Mouse (Mus musculus): ENCODE results near the gene Rps19. TPM values are rescaled to one million over a fixed set of nuclear protein-coding genes. Genes with fewer than 3 reads are reported as not detected.

Rps19 gene
- total RNA-seq, 2 experiments from 2014 or later = 752 to 777 TPM

DNA sequence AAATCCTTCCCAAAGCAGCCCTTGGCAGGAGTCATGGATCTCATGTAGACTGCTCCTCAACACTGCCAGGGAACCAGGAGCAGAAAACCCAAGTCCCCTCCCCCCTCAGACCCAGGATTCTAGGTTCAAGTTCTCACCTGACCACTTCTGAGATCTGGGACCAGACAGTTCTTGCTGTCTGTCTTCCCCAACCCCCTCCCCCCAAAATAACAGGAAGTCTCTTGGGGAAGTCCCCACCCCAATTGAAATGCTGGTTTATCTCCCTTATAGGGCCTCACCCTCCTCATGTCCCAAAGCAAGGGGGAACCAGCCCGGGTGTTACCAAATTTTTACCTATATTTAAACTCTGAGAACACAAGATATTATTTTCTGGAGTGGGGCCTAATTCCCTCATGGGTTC lies 17.7 kb downstream of the Rps19 start:
- intact Hi-C loops (cut with DNase I) = loop anchor here (5.0 kb wide), 2 partner anchors 70 to 175 kb away; partner anchors contain the start of gene Rabac1
- DNase-seq = peak; percentile 21 to 25

DNA sequence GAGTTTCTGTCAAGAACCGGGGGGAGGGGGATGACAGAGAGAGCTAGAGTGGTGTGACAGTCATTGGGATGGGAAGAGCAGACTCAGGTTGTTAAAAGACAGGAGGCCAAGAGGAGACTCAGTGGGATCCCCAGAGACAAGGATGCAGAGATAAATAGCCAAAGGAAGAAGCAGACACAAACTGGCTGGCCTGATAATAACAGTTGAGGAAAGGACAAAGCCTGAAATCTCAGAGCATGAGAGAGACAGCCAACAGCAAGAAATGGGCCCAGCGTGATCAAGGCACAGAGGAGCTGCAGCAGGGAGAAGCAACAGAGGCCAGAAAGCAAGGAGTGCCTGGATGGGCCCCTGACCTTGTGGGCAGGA lies 18.1 kb downstream of the Rps19 start:
- intact Hi-C loops (cut with DNase I) = loop anchor here (5.0 kb wide), 2 partner anchors 70 to 175 kb away; partner anchors contain the start of gene Rabac1

DNA sequence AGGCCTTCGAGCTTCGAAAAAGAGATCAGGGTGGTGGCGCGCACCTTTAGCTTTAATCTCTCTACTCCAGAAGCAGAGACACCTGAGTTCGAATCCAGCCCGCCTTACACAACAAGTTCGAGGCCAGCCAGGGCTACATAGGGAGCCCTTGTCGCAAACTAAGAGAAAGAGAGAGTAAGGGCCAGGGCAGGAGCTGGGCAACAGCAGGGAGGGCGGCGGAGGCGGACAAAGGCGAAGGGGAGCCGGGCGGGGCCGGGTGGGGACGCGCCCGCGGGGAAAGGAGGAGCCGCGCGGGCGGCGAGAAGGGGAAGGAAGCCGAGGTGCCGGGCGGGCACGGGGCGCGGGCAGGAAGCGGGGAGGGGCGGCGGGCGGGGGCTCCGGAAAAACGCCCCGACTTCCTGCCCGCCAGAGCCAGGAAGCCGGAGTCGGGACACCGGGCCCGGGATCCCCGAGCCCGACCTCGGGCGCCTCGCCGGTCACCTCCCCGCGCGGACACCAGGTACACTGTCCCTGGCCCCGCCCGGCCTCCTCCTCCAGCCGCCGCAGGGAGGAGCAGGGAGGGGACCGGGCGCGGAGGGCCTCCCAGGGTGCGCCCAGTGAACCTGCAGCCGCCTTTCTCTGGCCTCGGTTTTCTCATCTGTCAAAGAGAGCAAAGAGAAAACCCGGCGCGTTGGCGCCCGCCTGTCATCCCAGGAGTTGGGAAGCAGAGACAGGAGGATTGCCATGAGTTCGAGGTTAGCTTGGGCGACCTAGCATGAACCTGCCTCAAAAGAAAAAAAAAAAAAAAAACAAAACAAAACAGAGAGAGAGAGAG lies 18.7 kb downstream of the Rps19 start, which contains the start of gene Arhgef1:
Gene Arhgef1, plus strand, starts transcription at position 283 of the 814 bp plus-strand sequence.
- intact Hi-C loops (cut with DNase I) = loop anchor here (5.0 kb wide), 2 partner anchors 69 to 174 kb away; partner anchors contain the start of gene Rabac1
- peak; percentile 74 for DNase-seq

More for the DNA sequence above, 18.1 kb downstream of the Rps19 start:
- peak in 1 of 2 experiments; percentile 17 for DNase-seq

DNA sequence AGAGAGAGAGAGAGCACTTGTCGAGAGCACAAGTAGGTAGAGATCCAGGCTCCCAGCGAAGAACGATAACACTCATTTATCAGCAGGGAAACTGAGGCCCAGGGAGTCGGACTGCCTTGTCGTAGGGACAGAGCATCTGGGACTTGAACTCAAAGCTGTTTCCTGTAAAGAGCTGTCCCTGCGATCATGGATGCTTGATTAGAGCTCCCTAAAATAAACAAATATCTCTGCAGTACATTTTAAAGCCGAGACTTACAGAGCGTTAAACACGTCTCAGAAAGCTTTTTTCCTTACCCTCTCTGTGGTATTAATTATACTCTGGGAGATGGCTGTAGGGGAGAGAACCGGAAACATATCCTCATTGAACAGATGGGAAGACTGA lies 19.3 kb downstream of the Rps19 start:
- peak; percentile 19 to 23 for DNase-seq
- intact Hi-C loops (cut with DNase I) = loop anchor here (5.0 kb wide), 2 partner anchors 69 to 174 kb away; partner anchors contain the start of gene Rabac1

DNA sequence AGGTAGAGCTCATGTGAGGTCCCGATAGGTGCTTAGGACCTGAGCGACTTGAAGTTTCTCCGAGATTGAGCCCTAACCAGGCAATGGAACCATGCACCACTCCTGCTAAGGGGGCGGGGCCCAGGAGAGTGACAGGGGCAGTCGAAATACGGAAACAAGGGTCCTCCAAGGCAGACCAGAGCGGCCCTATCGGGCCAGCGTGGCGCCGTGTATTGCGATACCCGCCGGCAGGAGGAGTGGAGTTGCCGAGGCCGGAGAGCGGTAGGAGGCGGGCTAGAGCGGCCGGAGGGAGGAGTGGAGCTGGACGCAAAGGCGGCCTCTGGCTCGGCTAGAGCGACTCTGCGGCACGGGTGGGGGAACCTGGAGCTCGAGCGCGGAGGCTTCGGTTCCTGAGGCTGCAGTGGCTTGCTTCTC lies 19.9 kb downstream of the Rps19 start:
- intact Hi-C loops (cut with DNase I) = loop anchor here (1.0 to 5.0 kb wide), 3 partner anchors 14 to 173 kb away; partner anchors contain the start of gene Rabac1
- DNase-seq = peak; percentile 98

DNA sequence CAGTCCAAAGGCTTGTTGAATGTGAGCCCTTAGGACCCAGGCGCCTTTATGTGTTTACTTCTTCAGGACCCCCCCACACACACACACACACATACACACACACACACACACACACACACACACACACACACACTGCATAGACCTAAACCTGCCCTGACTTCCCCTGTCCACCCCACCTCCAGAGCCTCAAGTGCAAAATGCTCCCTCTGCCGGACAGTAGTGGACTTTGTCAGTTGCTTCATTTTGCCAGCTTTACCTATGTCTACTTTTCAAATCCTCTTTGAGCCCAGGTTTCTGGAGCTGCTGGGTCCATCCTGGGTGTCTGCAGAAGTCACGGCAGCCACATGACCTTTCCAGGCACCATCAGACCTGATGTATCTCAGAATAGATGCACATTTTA lies 20.8 kb downstream of the Rps19 start:
- peak; percentile 63 to 80 for DNase-seq
- intact Hi-C loops (cut with DNase I) = loop anchor here (1.0 to 5.0 kb wide), 3 partner anchors 15 to 172 kb away; partner anchors contain the start of gene Rabac1

DNA sequence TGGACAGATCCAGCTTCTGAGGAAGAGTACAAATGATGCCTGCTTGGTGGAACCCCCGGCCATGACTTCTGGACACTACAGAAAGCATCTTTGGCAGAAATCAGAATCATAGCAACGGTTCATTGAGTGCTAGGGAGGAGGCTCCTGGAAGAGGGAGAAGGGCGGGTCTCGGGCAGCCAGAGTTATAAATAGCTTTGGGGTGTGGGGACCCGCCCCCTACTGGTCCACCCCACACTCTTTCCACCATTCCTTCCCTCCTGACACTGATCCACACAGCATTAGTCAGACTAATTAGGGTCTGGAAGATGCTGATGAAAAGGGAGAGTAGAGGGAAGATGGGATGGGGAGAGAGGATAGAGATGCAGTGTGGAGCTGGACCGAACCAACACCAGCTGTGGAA lies 22.4 kb downstream of the Rps19 start:
- intact Hi-C loops (cut with DNase I) = no loop called here
- peak in 1 of 2 experiments; percentile 16 for DNase-seq

DNA sequence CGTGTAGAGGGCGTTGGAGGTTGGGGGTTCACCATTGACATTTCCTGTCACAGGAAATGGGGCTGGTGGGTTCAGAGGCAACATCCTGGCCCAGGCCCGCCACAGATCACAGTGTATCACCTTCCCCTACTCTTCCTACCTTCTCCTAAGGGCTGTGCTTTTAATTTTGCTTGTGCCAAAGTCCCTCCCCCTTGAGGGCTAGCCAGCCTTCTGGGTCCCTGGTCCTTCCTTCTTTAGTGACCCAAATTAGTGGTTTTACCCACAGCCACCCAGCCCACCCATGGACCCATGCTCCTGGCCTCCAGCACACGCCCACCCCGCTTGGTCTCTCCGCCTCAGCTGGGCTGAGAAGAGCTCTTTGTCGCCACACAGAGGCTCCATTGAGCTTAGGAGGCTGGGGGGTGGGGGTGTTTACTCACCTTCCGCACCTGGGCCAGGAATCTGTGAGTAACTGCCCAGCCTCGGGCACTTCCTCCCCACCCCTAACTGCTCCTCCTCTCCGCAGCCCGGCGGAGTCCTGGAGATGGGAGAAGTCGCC lies 23.1 kb downstream of the Rps19 start:
- intact Hi-C loops (cut with DNase I) = no loop called here
- DNase-seq = no peak

DNA sequence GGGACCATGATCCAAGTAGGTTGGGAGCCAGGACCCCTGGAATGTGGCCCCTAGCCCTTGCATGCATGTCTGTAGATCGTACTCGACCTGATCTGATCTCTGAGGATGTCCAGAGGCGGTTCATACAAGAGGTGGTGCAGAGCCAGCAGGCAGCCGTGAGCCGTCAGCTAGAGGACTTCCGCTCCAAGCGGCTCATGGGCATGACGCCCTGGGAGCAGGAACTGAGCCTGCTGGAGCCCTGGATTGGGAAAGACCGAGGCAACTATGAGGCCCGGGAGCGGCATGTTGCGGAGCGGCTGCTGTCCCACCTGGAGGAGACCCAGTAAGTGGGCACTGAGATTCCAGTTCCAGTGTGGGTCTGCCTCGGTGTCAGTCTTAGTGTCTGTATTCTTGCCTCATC lies 28.3 kb downstream of the Rps19 start:
- DNase-seq = no peak
- intact Hi-C loops (cut with DNase I) = no loop called here

DNA sequence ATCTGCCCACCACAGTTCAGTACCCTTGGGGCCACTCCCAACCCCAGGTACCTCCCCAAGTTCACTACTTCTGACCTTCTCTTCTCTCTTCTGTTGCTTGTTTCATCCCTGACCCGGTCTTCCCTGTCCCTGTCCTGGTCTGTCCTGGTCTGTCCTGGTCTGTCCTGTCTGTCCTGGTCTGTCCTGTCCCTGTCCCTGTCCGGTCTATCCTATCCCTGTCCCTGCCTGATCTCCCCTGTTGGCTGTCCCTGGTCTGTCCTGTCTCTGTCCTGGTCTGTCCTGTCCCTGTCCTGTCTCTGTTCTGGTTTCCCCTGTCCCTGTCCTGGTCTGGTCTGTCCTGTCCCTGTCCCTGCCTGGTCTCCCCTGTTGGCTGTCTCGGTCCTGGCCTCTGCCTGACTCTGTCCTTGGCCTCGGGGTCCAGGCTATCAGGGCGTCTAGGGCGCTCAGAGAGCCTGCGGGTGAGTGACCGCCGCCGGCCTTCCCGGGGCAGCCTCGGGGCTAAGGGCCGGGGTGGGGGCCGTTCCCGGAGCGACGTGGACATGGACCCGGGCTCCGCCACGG lies 34.7 kb downstream of the Rps19 start:
- no peak for DNase-seq
- intact Hi-C loops (cut with DNase I) = no loop called here

DNA sequence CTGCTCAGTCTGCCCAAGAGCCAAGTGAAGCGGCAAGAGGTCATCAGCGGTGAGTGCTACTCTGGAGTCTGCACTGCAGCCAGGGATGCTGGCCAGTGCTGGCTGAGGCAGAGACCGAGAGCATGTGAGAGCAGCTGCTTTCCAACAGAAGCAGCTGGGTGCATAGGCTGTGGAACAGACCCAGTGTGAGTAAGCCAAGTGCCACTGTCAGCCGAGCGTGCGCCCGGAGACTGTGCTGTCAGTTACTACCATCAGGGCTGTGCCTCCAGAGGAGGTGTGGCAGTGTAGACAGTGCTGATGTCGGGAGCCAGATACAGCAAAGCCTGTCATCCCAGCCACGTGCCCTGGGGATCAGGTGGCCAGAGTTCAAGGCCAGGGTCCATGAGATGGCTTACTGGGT lies 35.6 kb downstream of the Rps19 start:
- DNase-seq = peak; percentile 62 to 64
- intact Hi-C loops (cut with DNase I) = no loop called here

DNA sequence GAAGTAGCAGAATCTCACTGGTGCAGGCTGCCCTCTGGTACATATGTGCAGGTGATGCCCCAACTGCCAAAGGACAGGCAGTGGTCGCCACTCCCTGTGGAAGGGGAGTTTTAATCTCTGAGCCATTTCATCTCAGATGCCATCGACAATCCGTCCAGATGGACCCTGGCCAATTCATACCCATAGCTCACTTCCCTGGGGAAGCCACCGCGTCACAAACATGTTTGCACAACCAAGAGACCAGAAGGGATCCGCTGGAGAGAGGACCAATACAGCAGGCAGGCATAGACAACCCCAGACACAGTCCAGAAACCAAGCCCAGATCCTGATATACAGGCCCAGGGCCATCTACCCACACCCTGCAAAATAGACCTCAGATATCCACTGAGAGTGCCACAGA lies 46.3 kb downstream of the Rps19 start:
- DNase-seq = no peak
- intact Hi-C loops (cut with DNase I) = no loop called here

DNA sequence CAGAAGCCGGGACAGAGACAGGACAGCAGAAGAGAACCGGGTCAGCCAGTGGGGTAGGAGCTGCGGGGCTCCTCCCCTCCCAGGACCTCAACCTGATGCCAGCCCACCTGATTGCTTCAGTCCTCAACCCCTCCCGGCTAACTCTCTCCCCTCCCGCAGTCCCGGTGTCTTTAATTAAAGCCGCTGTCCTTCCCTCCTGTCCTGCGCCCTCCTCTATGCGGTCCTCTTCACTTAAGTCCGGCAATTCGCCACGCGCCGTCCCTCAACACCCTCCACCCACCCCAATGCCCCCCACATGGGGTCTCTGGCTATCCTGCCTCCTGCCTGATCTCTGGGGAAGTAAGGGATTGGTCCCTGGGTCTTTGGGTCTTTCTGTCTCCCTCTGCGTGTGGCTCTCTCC lies 47.5 kb downstream of the Rps19 start:
- no peak for DNase-seq
- intact Hi-C loops (cut with DNase I) = no loop called here

Other genes starting within 250 kb of the Rps19 start
- not detected for gene Lypd3, start 247.8 kb upstream of the Rps19 start, total RNA-seq (2021)
- not detected for gene Tex101, start 207.7 kb upstream of the Rps19 start, total RNA-seq (2021)
- gene BC049730, start 175.1 kb upstream of the Rps19 start, total RNA-seq (2021) = not detected
- gene Gm4763, start 157.5 kb upstream of the Rps19 start, total RNA-seq (2021) = not detected
- gene Cd177, start 124.1 kb upstream of the Rps19 start, total RNA-seq (2021) = under 1 TPM in 1 of 2 experiments, not detected in 1; 0.14 TPM
- not detected for gene Ceacam10, start 107.2 kb upstream of the Rps19 start, total RNA-seq (2021)
- 1 to 10 TPM in 1 of 2 experiments, not detected in 1; 2.3 TPM for gene Gm9844, start 22.2 kb upstream of the Rps19 start, total RNA-seq (2021)
- not detected for gene Lypd4, start 14.4 kb upstream of the Rps19 start, total RNA-seq (2021)
- not detected for gene Dmrtc2, start 14.3 kb upstream of the Rps19 start, total RNA-seq (2021)
- gene Cd79a, start 13.0 kb downstream of the Rps19 start, total RNA-seq (2021) = 1 to 10 TPM; 1.3 to 1.8 TPM
- gene Arhgef1, start 18.5 kb downstream of the Rps19 start, total RNA-seq (2021) = 10 to 100 TPM; 75.3 to 87.0 TPM
- not detected for gene Gm4881, start 60.1 kb downstream of the Rps19 start, total RNA-seq (2021)
- 100 to 1,000 TPM; 292 to 300 TPM for gene Rabac1, start 88.4 kb downstream of the Rps19 start, total RNA-seq (2021)
- gene Atp1a3, start 121.6 kb downstream of the Rps19 start, total RNA-seq (2021) = under 1 TPM; 0.43 to 0.72 TPM
- 1 to 10 TPM; 9.0 to 9.5 TPM for gene Grik5, start 188.0 kb downstream of the Rps19 start, total RNA-seq (2021)
- gene Zfp574, start 188.2 kb downstream of the Rps19 start, total RNA-seq (2021) = 10 to 100 TPM; 12.1 to 13.6 TPM